Mouse (Mus musculus): ENCODE data around the gene Slc25a19.

Slc25a19 gene

GRCm38 (mm10) chr11:115599722-115600121, 28.4 kb downstream of the Slc25a19 start:
- DNase-seq (ENCODE audit: low spot score), result no peak

DNA sequence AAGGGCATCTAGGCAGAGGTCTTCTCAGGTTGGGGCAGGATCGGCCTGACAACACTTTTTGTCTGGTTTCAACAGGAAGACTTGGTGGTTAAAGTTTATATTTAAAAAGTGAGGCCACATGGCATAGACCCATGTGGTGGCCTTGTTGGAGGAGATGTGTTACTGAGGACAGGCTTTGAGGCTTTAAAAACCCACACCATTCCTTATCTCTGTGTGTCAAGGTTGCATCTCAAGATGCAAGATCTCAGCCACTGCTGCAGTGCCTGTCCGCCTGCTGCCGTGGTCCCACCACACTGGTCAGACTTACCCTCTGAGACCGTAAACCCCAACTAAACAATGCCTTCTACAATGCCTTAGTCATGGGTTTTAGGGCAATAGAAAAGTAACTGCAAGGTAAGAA, 29.8 kb downstream of the Slc25a19 start:
- DNase-seq (ENCODE audit: low spot score), result no peak

DNA sequence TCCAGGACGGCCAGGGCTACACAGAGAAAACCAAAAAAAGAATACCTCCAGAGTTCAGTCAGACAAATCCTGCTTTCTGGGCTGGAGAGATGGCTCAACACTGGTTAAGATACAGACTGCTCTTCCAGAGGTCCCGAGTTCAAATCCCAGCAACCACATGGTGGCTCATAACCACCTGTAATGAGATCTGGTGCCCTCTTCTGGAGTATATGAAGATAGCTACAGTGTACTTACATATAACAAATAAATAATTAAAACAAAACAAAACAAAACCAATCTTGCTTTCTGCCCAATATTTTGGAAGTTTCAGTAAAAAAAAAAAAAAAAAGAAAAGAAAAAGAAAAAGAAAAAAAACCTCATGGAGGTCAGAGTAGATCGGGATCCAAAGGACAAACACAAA, 32.9 kb downstream of the Slc25a19 start:
- no peak for DNase-seq (ENCODE audit: low spot score)

- DNase-seq (ENCODE audit: low spot score), result no peak
Observed at GRCm38 (mm10) chr11:115590526-115591075, 37.5 kb downstream of the Slc25a19 start.

GRCm38 (mm10) chr11:115587984-115588383, 40.1 kb downstream of the Slc25a19 start:
- DNase-seq (ENCODE audit: low spot score), result no peak

DNA sequence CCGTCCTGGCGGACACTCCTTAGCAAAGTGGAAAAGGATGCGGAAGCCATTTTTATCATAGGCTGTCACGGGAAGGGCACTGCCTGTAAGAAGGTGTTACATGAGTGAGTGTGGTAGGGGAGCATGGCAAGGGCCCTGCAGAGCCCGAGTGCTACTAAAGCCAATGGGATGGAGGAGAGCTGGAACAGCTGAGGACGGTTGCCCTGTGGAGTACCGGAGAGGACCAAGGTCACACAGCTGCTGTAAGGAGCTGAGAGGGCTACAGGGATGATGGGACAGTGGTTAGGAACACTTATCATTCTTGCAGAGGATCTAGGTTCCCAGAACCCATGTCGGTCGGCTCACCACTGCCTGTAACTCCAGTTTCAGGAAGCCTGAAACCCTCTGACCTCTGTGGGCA, 41.7 kb downstream of the Slc25a19 start:
- no peak for DNase-seq (ENCODE audit: low spot score)

- no peak for DNase-seq (ENCODE audit: low spot score)
Observed at GRCm38 (mm10) chr11:115585573-115586100, 42.5 kb downstream of the Slc25a19 start.

GRCm38 (mm10) chr11:115584376-115585073, 43.6 kb downstream of the Slc25a19 start:
- no peak for DNase-seq (ENCODE audit: low spot score)

DNA sequence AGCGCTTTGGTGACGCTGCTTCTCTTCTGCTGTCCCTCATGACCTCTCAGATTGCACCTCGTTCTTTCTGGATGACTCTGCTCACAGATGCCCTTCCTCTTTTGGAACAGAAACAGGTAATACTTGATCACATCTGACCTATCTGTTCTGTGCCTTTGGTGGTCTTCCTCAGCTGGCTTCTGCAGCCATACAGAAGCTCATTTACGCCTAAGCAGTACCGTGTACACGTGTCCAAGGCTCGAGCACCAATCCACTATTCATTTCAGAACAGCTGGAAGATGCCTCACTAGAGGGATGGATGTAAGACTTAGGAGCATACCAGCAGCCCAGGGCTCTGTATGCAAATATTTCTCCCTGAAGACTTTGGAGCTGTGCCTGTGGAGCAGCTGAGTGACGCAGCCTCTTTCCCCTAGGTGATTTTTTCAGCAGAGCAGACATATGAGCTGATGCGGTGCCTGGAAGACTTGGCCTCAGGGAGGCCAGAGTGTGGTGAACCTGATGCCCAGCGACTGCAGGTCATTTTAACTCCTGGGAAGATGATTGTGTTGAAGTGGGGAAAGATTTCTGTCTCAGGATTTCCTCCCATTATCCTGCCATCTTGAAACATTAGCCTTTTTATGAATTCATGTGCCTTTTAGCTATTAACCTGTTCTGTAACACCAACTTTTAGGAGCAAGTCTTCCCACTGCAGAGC, 45.0 kb downstream of the Slc25a19 start:
- DNase-seq (ENCODE audit: low spot score), result no peak

DNA sequence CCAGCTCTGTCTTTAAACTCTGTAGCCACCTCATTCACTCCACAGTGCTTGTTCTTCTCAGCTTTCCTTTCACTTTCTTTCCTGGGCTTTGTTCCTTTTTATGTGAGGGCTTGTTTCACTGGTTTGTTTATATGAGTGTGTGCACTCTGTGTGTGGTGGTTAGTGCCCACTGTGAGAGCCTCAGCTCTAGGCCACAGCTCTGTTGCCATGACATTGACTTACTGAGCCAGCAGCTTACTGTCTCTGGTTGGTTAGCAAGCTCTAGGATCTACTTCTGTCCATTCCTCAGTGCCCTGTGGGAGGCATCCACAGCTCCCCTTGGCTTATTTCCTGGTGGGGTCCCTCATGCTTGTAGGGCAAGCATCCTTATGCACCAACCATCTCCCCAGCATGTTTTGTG, 49.0 kb downstream of the Slc25a19 start:
- no peak for DNase-seq (ENCODE audit: low spot score)

DNA sequence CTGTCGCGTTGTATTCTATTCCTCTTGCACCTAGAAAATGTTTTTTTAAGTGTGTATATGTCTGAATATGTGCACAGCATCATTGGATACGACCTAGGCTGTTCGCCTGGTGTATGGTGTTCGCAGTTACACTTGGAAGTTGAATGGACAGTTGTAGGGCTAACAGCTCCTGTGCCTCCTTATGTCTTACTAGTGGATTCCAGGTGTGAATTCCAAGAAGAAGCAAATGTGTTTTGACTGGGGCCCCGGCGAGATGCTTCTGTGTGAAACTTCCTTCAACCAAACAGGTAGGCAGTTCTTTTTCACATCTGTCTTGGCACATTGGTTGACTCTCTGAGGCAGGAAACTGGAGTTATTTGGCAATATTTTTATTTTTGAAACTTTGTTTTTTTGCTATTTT, 63.1 kb downstream of the Slc25a19 start:
- DNase-seq (ENCODE audit: low spot score), result no peak

Measured in adipocyte (in vitro differentiated cells).